Mouse (Mus musculus) G1E (cell line): ENCODE results near the gene Vsx2.

ENCODE experiments used
- CTCF ChIP-seq: IDR thresholded peaks from 2 replicates; pipeline ENCODE4 v1.5.1; 2012; ENCODE audit warnings: low read depth, low read length, inconsistent platforms, mixed read lengths
- GATA1 ChIP-seq: IDR thresholded peaks from 2 replicates; pipeline ENCODE4 v1.6.1; 2012; ENCODE audit warnings: borderline replicate concordance, low read length, inconsistent platforms, mixed read lengths
- POLR2AphosphoS5 ChIP-seq: IDR thresholded peaks from 2 replicates; pipeline ENCODE4 v1.6.1; 2012; ENCODE audit warnings: low read depth, low read length, inconsistent platforms; ENCODE audit not compliant: insufficient replicate concordance
- TAL1 ChIP-seq: conservative IDR thresholded peaks from 2 replicates; pipeline ENCODE4 v1.6.1; 2012; ENCODE audit warnings: low read depth, low read length, inconsistent platforms, mixed read lengths

- TF ChIP-seq CTCF (no peak), GATA1 (no peak), TAL1 (no peak), POLR2AphosphoS5 (no peak)
Observed at GRCm38 (mm10) chr12:84533706-84534486, 35.7 kb upstream of the Vsx2 start.
